Mouse (Mus musculus) embryonic stem cell, embryonic (primary cell): Measurements from ENCODE around the gene Ptpn3.

Experiments
- CTCF ChIA-PET, 4 experiments: fragments of 300-600 bp in 2 of 4; fragments of 350-600 bp in 2 of 4; sonication (Branson Sonifier 250); formaldehyde crosslinking; loops; one replicate each; lab custom pipeline; 2022; ENCODE audit warnings: inconsistent platforms in 2 of 4; lab: Charles Lee
- POLR2A ChIA-PET, 4 experiments: fragments of 300-600 bp in 2 of 4; fragments of 350-600 bp in 2 of 4; sonication (Branson Sonifier 250); formaldehyde crosslinking; loops; one replicate each; lab custom pipeline; 2022; ENCODE audit warnings: antibody characterized with exemption in 4 of 4, inconsistent platforms in 1 of 4; lab: Charles Lee

The Ptpn3 gene

DNA sequence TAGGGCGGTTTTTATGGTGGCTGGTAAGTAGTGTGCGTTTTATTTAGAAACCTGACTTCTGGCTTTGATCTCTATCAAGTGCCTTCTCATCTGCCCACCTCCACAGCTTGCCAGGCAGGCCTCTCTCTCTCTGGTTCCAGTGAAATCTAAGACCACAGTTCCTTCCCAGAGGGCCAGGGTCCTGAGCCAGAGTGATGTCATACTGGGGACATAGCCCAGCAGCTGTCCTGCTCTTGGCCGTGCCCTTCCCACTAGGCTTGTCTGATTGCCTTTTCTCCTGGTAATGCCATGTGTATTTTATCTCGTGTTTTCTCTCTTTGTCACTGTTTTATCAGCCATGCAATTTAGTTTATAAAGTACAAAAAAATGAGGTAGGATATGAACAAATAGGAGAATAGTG, 118.1 kb downstream of the Ptpn3 start:
- ChIA-PET CTCF (interaction anchor here in 2 of 4 experiments (1.2 to 1.9 kb wide), 2 partner anchors 162 to 166 kb away, joined by 4 to 7 read pairs; no protein-coding TSS in a partner anchor), POLR2A (no interaction called here)

DNA sequence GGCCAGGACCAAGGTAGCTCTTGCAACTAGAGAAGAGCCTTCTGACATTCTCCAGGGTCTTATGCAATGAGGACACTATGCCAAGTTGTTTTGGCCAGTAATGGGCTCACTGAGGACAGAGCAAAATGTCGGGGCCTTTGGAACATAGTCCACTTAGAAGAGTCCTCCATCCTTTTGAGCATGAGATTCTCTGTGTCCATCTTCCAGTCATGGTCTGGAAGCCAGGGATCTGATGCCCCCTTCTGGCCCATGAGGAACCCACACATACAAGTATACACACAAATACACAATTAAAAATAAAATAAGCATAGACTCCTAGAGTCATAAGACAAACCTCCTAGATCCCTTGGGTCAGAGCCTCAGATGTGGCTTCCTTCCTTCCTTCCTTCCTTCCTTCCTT, 120.1 kb downstream of the Ptpn3 start:
- POLR2A ChIA-PET, result interaction anchor here in 3 of 4 experiments (0.5 to 1.3 kb wide), 7 partner anchors 12 to 165 kb away, joined by 3 to 4 read pairs (median 3); no protein-coding TSS in a partner anchor
- CTCF ChIA-PET, result interaction anchor here (0.5 to 2.1 kb wide), 13 partner anchors 21 to 252 kb away, joined by 3 to 16 read pairs (median 4); no protein-coding TSS in a partner anchor

DNA sequence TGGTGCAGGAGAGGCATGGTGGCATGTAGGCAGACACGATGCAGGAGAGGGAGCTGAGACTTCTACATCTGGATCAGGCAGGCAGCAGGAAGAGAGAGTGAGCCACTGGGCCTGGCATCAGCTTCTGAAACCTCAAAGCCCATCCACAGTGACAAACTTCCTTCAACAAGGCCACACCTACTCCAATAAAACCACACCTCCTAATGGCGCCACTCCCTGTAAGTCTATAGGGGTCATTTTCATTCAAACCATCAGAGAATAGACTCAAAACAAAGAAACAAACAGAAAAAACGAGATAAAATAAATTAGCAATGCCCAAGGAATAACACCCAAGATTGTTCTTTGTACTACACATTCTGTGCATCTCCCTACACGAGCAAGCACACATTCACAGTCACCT, 122.8 kb downstream of the Ptpn3 start:
- CTCF ChIA-PET, result interaction anchor here in 2 of 4 experiments (0.6 kb wide), 3 partner anchors 14 to 115 kb away, joined by 3 to 5 read pairs (median 3); no protein-coding TSS in a partner anchor
- POLR2A ChIA-PET, result interaction anchor here in 3 of 4 experiments (0.6 to 2.6 kb wide), 6 partner anchors 13 to 97 kb away, joined by 4 to 11 read pairs (median 9); no protein-coding TSS in a partner anchor

DNA sequence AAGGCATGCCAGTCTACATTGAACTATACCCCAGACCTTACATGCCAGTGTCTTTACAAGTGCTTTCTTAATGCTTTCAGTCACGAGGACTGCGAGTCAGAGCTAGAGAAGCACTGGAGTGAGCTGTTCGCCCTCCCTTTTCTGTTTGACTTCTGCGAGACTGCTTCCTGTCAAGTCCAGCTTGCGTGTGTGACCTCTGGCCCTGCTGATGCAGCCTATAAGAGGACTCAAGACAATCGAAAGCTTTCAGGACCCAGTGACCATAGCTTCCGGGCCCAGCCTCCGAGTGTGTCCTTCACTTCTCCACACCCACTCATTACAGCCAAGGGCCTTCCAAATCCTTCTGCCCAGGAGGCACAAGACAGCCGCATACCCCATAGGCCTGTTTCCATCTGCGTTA, 126.3 kb downstream of the Ptpn3 start:
- POLR2A ChIA-PET, result interaction anchor here in 3 of 4 experiments (0.6 to 1.8 kb wide), 10 partner anchors 10 to 100 kb away, joined by 3 to 10 read pairs (median 4); no protein-coding TSS in a partner anchor
- CTCF ChIA-PET, result interaction anchor here in 2 of 4 experiments (1.1 to 1.6 kb wide), 2 partner anchors 9 to 11 kb away, joined by 3 to 5 read pairs; no protein-coding TSS in a partner anchor

DNA sequence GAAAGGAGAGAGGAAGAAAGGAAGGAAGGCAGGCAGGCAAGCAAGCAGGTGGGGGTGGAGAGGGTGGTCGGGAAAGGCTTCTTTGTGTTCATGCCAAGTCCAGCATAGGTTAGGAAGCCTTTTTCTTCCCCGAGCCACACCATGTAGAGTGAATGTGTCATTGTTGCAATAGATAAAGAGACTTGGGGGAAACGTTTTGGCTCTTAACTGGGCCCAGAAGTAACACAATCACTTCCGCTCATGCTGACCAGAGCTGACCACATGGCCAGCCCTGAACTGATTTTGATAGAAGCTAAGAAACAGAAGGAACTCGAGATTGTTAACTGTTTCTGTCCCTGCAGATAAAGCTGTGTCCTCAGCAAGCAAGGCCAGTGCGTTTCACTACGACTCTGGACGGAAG, 128.8 kb downstream of the Ptpn3 start:
- CTCF ChIA-PET, result no interaction called here
- POLR2A ChIA-PET, result interaction anchor here in 1 of 4 experiments (1.5 kb wide), 1 partner anchor 7 kb away, joined by 3 read pairs; no protein-coding TSS in a partner anchor

DNA sequence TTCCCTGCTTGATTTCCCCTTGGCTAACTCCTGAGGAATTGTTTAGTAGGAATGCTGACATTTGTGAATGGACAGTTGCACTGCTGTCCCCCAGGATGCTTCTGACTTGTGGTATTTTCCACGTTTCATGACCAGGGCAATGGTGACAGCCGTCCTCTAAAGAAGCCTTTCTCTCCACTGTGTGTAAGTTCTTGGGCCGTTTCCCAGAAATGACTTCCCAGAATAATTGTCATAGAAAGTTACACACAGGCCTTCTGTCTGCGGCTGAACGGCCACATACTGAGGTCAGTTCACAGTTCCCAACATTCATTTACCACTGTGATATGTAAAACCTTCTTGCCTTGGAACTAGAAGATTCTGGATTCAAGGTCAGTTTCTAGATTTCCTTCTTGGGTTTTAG, 129.8 kb downstream of the Ptpn3 start:
- ChIA-PET POLR2A (no interaction called here), CTCF (no interaction called here)

DNA sequence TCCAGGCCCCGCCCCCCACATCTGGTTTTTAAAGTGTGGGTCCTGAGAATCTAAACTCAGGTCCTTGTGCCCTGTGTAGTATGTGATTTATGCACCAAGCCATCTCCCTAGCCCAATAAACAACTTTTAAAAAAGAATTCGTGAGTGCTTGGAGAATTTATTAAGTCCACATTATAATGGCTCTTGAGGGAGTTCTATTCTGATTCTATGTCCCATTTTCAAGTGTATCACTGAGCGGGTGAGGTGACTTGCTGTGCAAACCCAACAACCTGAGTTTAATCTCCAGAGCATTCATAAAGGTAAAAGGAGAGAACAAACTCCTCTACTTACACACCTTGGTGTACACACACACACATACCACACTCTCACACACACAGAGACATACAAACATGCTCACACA, 133.0 kb downstream of the Ptpn3 start:
- ChIA-PET CTCF (interaction anchor here in 2 of 4 experiments (0.7 to 1.0 kb wide), 2 partner anchors 11 to 1201 kb away, joined by 3 read pairs; no protein-coding TSS in a partner anchor), POLR2A (no interaction called here)

DNA sequence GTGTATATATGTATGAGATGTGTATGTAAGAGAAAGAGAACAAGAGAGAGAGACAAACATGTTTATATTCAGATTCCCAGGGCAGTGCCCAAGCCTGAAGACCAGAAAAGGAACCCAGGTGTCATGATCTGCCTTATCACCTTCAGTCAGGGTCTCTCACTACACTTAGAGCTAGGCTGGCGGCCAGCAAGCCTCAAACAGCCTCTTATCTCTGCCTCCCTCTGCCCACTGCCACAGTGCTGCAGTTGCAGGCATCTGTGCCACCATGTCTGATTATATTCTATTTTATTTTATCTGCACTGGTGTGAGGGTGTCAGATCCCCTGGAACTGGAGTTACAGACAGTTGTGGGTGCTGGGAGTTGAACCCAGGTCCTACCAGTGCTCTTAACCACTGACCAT, 133.4 kb downstream of the Ptpn3 start:
- ChIA-PET POLR2A (no interaction called here), CTCF (interaction anchor here in 2 of 4 experiments (0.7 to 1.0 kb wide), 2 partner anchors 12 to 1202 kb away, joined by 3 read pairs; no protein-coding TSS in a partner anchor)

DNA sequence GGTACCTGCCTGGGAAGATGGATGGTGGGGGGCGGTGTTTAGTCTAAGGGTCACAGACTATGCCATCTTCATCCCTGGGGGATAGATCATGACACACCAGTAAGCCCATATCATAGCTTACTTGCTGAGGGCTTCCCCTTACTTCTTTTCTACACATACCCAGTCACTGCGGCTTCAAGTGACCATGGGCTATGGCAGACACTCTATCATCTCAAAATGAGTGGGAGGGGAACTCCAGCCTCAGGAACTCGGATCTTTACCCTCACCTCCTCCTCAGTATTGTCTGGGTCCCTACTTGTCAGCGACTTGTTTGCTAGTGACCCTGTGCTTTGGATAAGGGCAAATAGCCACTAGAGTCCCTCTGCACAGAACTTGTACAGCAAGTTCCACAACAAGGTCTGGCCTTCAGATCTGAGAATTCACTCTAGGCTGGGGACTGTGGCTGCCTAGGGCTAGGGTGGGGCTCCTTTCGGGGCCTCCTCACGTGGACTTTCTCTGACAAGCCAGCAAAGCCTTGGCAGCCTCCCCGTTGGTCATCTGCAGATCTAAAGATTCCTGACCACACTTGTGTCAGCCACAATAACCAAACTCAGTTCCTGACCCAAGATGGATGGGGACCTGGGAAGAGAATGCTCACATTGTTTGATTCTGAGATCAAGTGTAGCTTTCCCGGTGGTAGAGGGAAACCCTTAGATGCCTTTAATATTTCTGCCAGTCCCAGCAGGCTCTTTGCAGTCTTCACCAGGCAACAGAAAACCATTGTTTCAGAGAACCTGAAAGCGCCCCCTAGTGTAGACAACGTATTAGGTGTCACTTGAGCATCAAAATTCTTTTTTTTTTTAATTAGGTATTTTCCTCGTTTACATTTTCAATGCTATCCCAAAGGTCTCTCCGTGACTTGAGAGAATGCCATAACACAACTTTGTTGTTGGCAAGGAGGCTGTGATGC, 134.4 kb downstream of the Ptpn3 start:
- CTCF ChIA-PET, result interaction anchor here in 2 of 4 experiments (0.6 to 1.8 kb wide), 2 partner anchors 9 to 154 kb away, joined by 5 to 6 read pairs; no protein-coding TSS in a partner anchor
- POLR2A ChIA-PET, result no interaction called here

DNA sequence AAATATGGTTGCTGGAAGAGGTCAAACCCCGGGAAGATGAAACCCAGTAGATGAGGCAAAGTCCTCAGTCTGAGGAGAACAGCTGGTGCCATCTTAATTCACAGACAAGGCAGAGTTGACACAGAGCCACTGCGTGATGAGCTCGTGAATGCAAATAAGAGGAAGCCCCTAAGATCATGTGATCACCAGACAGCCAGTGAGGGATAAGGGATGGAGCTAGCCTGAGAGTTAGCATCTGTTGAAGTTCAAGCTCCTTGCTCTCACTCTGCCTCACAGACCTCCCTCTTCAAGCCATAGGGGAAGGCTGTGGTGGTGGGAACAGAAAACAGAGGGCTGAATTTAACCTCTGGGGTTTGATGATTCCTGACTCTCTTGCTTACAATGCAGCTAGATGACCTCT, 136.0 kb downstream of the Ptpn3 start:
- ChIA-PET POLR2A (interaction anchor here in 3 of 4 experiments (0.6 to 1.9 kb wide), 22 partner anchors 8 to 680 kb away, joined by 3 to 11 read pairs (median 4); no protein-coding TSS in a partner anchor), CTCF (interaction anchor here in 2 of 4 experiments (0.8 to 1.8 kb wide), 5 partner anchors 11 to 148 kb away, joined by 3 to 5 read pairs (median 3); no protein-coding TSS in a partner anchor)

DNA sequence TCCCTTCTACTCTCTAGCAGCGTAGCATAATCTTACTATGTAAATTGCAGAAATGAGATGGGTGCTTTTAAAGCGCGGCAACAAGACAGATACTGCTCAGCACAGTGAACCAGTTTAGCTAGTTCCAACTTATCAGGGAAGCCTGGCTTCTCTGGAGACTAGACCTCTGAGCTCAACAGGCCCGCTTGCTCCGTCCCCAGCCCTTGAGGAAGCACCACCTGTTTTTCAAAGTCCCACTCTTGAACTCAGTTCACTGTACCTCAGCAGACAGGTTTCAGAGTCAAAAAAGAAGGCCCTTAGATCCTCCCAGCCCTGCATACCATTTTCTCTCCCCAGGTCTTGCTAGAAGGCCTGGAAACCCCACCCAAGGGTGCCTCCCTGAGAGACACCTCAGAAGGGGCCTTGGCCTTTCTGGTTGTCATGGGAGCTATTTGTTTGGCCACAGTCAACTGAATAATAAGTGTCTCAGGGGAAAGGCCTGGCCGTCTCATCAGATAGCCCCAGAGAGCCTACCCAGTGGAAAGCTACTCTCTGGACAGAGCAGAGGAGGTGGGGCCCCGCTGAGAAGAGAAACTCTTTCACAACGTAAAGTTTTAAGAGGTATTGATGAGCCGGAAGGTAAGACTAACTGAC, 136.9 kb downstream of the Ptpn3 start:
- ChIA-PET POLR2A (interaction anchor here in 3 of 4 experiments (0.7 to 1.9 kb wide), 19 partner anchors 9 to 299 kb away, joined by 3 to 10 read pairs (median 4); no protein-coding TSS in a partner anchor), CTCF (interaction anchor here in 3 of 4 experiments (0.5 to 1.3 kb wide), 4 partner anchors 11 to 1977 kb away, joined by 3 to 4 read pairs (median 3); no protein-coding TSS in a partner anchor)

DNA sequence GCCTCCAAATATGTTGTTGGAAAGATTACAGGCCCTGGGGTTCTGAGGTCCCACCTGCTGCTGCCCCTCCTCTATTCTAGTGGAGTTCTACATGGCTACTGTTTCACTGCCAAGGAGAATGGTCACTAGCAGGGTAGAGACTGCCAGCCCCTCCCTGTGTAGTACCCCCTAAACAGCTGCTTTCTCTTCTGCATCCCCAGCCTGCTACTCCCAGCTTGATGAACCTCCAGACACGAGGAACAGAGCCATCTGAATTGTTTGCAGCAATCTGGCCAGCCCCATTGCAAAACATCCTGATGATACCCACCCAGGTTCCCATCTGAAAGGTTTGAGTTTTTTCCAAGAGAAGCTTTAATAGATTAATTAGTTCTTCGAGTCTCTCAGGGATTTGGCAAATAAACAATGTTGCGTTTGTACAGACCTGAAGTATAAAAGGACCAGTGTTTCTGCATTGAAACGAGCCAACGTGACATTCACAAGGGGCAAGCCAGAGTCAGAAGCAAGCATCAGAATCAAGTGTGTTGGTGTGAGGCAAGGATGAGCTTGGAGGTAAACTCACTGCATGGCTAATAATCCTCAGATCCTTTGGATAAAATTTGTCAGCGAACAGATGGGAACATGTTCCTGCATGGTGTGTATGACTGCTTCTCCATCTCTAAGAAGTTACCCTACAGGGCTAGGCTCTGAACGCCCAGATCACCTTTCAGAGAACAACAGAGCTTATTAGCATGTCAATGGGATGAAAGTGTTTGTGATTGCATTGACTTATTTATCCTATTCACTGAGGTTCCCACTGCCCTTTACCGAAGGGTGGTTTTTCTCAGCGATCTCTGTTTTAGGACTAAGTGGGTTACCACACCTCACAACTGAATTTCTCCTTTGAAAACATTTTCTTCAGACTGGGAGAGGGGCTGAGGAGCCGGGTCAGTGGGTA, 138.6 kb downstream of the Ptpn3 start:
- POLR2A ChIA-PET, result interaction anchor here in 3 of 4 experiments (0.6 to 1.9 kb wide), 17 partner anchors 9 to 794 kb away, joined by 3 to 10 read pairs (median 3); no protein-coding TSS in a partner anchor
- CTCF ChIA-PET, result interaction anchor here in 3 of 4 experiments (0.6 to 1.1 kb wide), 5 partner anchors 17 to 140 kb away, joined by 3 read pairs; no protein-coding TSS in a partner anchor

DNA sequence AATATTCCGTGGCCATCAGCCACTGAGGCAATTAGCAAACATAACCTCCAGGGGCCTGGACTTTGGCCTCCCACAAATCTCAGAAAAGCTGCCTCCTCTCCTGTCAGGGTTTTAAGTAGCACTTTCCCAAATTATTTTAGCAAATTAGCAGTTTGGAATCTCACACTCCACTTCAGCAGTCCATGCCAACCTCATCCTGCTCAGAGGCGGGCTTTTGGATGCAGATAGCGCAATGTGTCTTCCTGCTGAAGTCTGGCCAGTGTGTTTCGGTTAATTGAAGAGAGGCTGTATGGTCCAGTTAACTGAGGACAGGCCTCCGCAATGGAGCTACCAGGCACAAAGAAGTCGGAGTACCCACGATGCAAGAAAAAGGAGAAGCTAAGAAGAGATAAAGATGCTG, 141.1 kb downstream of the Ptpn3 start:
- ChIA-PET CTCF (interaction anchor here in 1 of 4 experiments (1.1 kb wide), 1 partner anchor 21 kb away, joined by 4 read pairs; no protein-coding TSS in a partner anchor), POLR2A (interaction anchor here in 1 of 4 experiments (1.2 to 1.6 kb wide), 2 partner anchors 13 to 15 kb away, joined by 3 to 4 read pairs; no protein-coding TSS in a partner anchor)

DNA sequence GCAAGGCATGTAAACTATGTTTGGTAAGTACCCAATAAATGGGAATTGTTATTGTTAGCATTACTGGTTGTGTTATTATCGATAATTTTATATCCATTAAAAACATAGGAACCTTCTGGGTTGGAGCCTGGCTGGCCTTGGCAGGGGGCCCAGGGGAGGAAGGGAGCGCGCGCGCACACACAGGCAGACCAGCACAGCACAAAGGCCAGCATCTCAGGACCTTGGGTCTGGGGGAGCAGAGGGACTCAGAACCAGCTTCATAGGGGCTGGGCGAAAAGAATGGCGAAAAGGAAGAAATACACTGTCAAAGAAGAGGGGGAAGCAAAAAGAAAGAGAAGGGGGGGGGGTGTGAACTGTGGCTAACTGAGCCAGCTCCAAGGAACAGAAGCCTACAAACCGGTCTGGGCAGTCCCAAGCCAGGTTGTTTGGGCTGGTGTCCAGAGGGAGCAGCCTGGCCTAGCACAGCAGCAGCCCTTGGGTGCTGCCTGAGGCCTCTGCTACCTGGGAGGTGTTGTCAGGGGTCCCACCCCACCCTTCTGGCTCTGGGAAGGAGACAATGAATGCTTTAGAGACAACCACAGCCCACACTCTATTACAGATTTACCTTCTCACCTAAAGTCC, 145.0 kb downstream of the Ptpn3 start:
- POLR2A ChIA-PET, result interaction anchor here in 1 of 4 experiments (0.7 kb wide), 1 partner anchor 135 kb away, joined by 4 read pairs; no protein-coding TSS in a partner anchor
- CTCF ChIA-PET, result interaction anchor here in 2 of 4 experiments (0.6 to 0.9 kb wide), 2 partner anchors 133 to 490 kb away, joined by 3 to 7 read pairs; no protein-coding TSS in a partner anchor

DNA sequence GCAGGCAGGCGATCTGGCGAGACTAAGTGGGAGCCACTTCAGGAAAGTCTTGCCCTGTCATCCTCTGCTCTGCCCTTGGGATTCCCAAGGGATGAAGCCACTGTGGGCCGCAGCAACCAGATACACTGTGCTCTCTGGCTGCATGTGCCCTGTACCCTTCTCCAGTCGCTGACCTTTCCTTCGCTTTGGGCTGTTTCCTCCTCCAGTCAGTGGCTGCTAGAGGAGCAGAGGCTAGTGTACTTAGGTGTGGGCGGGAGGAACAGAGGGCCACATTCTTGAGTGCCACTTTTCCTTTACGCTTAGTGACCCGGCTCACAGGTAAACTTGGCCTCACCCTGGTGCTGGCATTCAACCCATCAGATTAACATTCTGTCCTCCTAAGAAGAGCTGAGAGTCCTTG, 147.8 kb downstream of the Ptpn3 start:
- POLR2A ChIA-PET, result interaction anchor here in 2 of 4 experiments (0.7 to 2.2 kb wide), 8 partner anchors 9 to 345 kb away, joined by 3 to 10 read pairs (median 4); no protein-coding TSS in a partner anchor

More for the DNA sequence above, 147.8 kb downstream of the Ptpn3 start:
- CTCF ChIA-PET, result interaction anchor here in 3 of 4 experiments (0.6 to 1.5 kb wide), 4 partner anchors 10 to 1571 kb away, joined by 4 to 6 read pairs (median 4); no protein-coding TSS in a partner anchor
